Mouse (Mus musculus): ENCODE results near the gene Crim1.

GRCm38 (mm10) chr17:78223988-78224387, 23.9 kb downstream of the Crim1 start:
- TF ChIP-seq POLR2A (IDR thresholded peaks at IDR 0.05; ENCODE audit: low read depth, low read length) (no peak), NELFE (IDR thresholded peaks at IDR 0.05; ENCODE audit: low read depth, low read length) (no peak)

Data from CH12.LX (cell line).